Comparison of ENCODE assay signal across 9 mouse cellular contexts in genomic region chr10:24158470-24159254, GRCm38 (mm10). TPM values are rescaled to one million over a fixed set of nuclear protein-coding genes. Genes with fewer than 3 reads are reported as not detected.
A peak's percentile ranks its signal among the peaks of the same experiment; 100 is the strongest.
DNase-seq lines count a peak whose midpoint lies in the region; ATAC-seq lines count a peak whose summit lies in the region.
"Had no signal": no experiment of that assay in that cellular context is flagged by ENCODE, and none has a peak within 500 bp of the region (broad histone marks: within the 10 kb centered on the region; RNA-seq: fewer than 3 reads in every experiment).

No protein-coding gene starts in this region.

- H3K4me3 ChIP-seq in kidney, embryonic 16.5 days (ENCODE audit: low read length): no peak overlapping the region

- 0 out of 2 replicates have a peak, but pooled peaks cover 10% of the 10 kb centered on the region for H3K4me1 ChIP-seq in kidney, embryonic 16.5 days (ENCODE audit: insufficient read depth, low read length)

- H3K4me2 ChIP-seq in kidney, embryonic 16.5 days (replicated peaks; ENCODE audit: low read depth, low read length): no peak overlapping the region

- H3K36me3 ChIP-seq in kidney, embryonic 16.5 days (ENCODE audit: insufficient read depth, low read length): peaks cover 36% of the 10 kb centered on the region
- peaks cover 18% of the 10 kb centered on the region for H3K36me3 ChIP-seq in splenic B cell, adult 2 months (ENCODE audit: control insufficient read depth, insufficient read depth, low read length, poor library complexity, severe bottlenecking)

- 90% methylated on average over 12 of the region's 12 CpGs for WGBS in kidney, embryonic 16.5 days

- H3K9ac ChIP-seq in kidney, embryonic 16.5 days (replicated peaks; ENCODE audit: low read length): no peak overlapping the region
- H3K9ac ChIP-seq: liver, embryonic 14.5 days had no signal

- H3K27me3 ChIP-seq in kidney, embryonic 16.5 days (ENCODE audit: insufficient read depth, low read length): no peaks in the 10 kb centered on the region
- H3K27me3 ChIP-seq in splenic B cell, adult 2 months (ENCODE audit: control insufficient read depth, insufficient read depth, low read length, poor library complexity, severe bottlenecking): no peaks in the 10 kb centered on the region

- no peak for DNase-seq in kidney, adult 11 months
- DNase-seq in splenic B cell, adult 2 months (ENCODE audit: low read depth, low spot score): peak; percentile 42
- no peak for DNase-seq in right cerebral cortex, adult 18-20 months

- H3K9me3 ChIP-seq in kidney, embryonic 16.5 days (ENCODE audit: low read length): peaks cover 5% of the 10 kb centered on the region; the same call in 1 of the 2 replicates

- ATAC-seq in kidney, embryonic 16.5 days (ENCODE audit: low FRiP score, low TSS enrichment): peak; percentile 77; the same call in 1 of the 2 replicates
- peak; percentile 65 for ATAC-seq in CD4-positive, CD25-positive, alpha-beta regulatory T cell, adult 4 months
- ATAC-seq in activated CD4-positive, CD25-positive, alpha-beta regulatory T cell, adult 4 months: peak; percentile 32
- no peak for ATAC-seq in granulocyte monocyte progenitor cell, adult 5-6 weeks (replicated peaks; ENCODE audit: poor library complexity, severe bottlenecking)

- H3K27ac ChIP-seq in kidney, embryonic 16.5 days (ENCODE audit: low read length): no peak overlapping the region
- H3K27ac ChIP-seq: liver, embryonic 14.5 days had no signal

RNA-seq across cellular contexts. Expression of gene Stx7, which starts 9.6 kb away (rescaled TPM):
- polyA plus RNA-seq in kidney, embryonic 16.5 days (2015; fragmentation: Nextera tagmentation; extraction: Ambion mirVana): 127 and 146 TPM in 2 replicates
- 10 to 100 TPM; 21.2 to 25.6 TPM for polyA plus RNA-seq in CD4-positive, CD25-positive, alpha-beta regulatory T cell, adult 4 months (2017; shearing (Covaris generic))
- 10 to 100 TPM; 23.3 to 33.2 TPM for polyA plus RNA-seq in activated CD4-positive, CD25-positive, alpha-beta regulatory T cell, adult 4 months (2017; shearing (Covaris generic))
- total RNA-seq in granulocyte monocyte progenitor cell, adult 5-6 weeks (2014; fragmentation: Nextera tagmentation): 47.3 and 48.3 TPM in 2 replicates
- total RNA-seq in granulocyte monocyte progenitor cell, adult 5-6 weeks (2017): 60.2 and 67.6 TPM in 2 replicates

RNA-seq across cellular contexts. Expression of gene Taar9, which starts 49.3 kb away (rescaled TPM):
- not detected in 2 replicates for polyA plus RNA-seq in kidney, embryonic 16.5 days (2015; fragmentation: Nextera tagmentation; extraction: Ambion mirVana)
- not detected for polyA plus RNA-seq in CD4-positive, CD25-positive, alpha-beta regulatory T cell, adult 4 months (2017; shearing (Covaris generic))
- not detected for polyA plus RNA-seq in activated CD4-positive, CD25-positive, alpha-beta regulatory T cell, adult 4 months (2017; shearing (Covaris generic))
- total RNA-seq in granulocyte monocyte progenitor cell, adult 5-6 weeks (2014; fragmentation: Nextera tagmentation): not detected in 2 replicates
- not detected in 2 replicates for total RNA-seq in granulocyte monocyte progenitor cell, adult 5-6 weeks (2017)
- total RNA-seq: layer of hippocampus, postnatal 14 days had no signal
- polyA plus RNA-seq: liver, embryonic 14.5 days had no signal

RNA-seq across cellular contexts. Expression of gene Taar8c, which starts 57.0 kb away (rescaled TPM):
- polyA plus RNA-seq in kidney, embryonic 16.5 days (2015; fragmentation: Nextera tagmentation; extraction: Ambion mirVana): not detected in 2 replicates
- not detected for polyA plus RNA-seq in CD4-positive, CD25-positive, alpha-beta regulatory T cell, adult 4 months (2017; shearing (Covaris generic))
- not detected for polyA plus RNA-seq in activated CD4-positive, CD25-positive, alpha-beta regulatory T cell, adult 4 months (2017; shearing (Covaris generic))
- not detected in 2 replicates for total RNA-seq in granulocyte monocyte progenitor cell, adult 5-6 weeks (2014; fragmentation: Nextera tagmentation)
- not detected in 2 replicates for total RNA-seq in granulocyte monocyte progenitor cell, adult 5-6 weeks (2017)
- total RNA-seq: layer of hippocampus, postnatal 14 days had no signal
- polyA plus RNA-seq: liver, embryonic 14.5 days had no signal
